Mouse (Mus musculus): ENCODE measurements at regions not wholly inside any gene's neighbourhood (a gene's known extent, or its start where the extent isn't known, plus 50 kb on each side); places are given as distances from the start of the nearest gene placed in this dataset.

GRCm38 (mm10) chr8:78907918-78908317 is 87.0 kb upstream of the Lsm6 start:
- TF ChIP-seq CTCF (IDR thresholded peaks at IDR 0.05; ENCODE audit: low read depth) (no peak), EP300 (IDR thresholded peaks at IDR 0.05; ENCODE audit: low read depth) (no peak)

Data from liver, embryonic 14.5 days (tissue).